Mouse (Mus musculus) MEL (cell line): Measurements from ENCODE around the gene Cacna1i. TPM values are rescaled to one million over a fixed set of nuclear protein-coding genes. Genes with fewer than 3 reads are reported as not detected.

Source experiments
- DNase-seq: peaks from one replicate; pipeline ENCODE4 v3.0.0; 2011; ENCODE audit warnings: low read depth, low spot score
- H3K27ac ChIP-seq: 2 replicates; pipeline ENCODE4 v1.5.1; 2012; ENCODE audit warnings: low read depth, mild to moderate bottlenecking, control low read depth, low read length, moderate library complexity; ENCODE audit not compliant: control insufficient read depth
- H3K27me3 ChIP-seq, 2 experiments: fragments of 150-350 bp in 1 of 2; sonication (generic) in 1 of 2; 2 replicates each; pipeline ENCODE4 v1.6.1; 2012; ENCODE audit warnings: low read length in 2 of 2, mild to moderate bottlenecking in 2 of 2, improper control_type of control experiment in 1 of 2, moderate library complexity in 1 of 2; ENCODE audit not compliant: insufficient read depth in 2 of 2, control insufficient read depth in 1 of 2
- H3K36me3 ChIP-seq, 2 experiments: 2 replicates each; pipeline ENCODE4 v1.6.1; 2012 to 2014; ENCODE audit warnings: low read length in 2 of 2, improper control_type of control experiment in 1 of 2, inconsistent platforms in 1 of 2, mild to moderate bottlenecking in 1 of 2; ENCODE audit not compliant: insufficient read depth in 2 of 2, control insufficient read depth in 1 of 2
- H3K4me1 ChIP-seq, 2 experiments: fragments of 150-350 bp in 1 of 2; sonication (generic) in 1 of 2; 2 replicates each; pipeline ENCODE4 v1.6.1; 2012; ENCODE audit warnings: low read length in 2 of 2, improper control_type of control experiment in 1 of 2, mild to moderate bottlenecking in 1 of 2; ENCODE audit not compliant: insufficient read depth in 2 of 2, control insufficient read depth in 1 of 2
- H3K4me3 ChIP-seq, 2 experiments: fragments of 150-350 bp in 1 of 2; sonication (generic) in 1 of 2; 2 replicates each; pipeline ENCODE4 v1.5.1; 2012; ENCODE audit warnings: low read depth in 2 of 2, low read length in 2 of 2, mild to moderate bottlenecking in 2 of 2, moderate library complexity in 2 of 2, control low read depth in 1 of 2, improper control_type of control experiment in 1 of 2; ENCODE audit not compliant: control insufficient read depth in 1 of 2, insufficient read depth in 1 of 2
- H3K79me2 ChIP-seq: 2 replicates; pipeline ENCODE4 v1.6.1; 2012; ENCODE audit warnings: mild to moderate bottlenecking, low read length, moderate library complexity; ENCODE audit not compliant: control insufficient read depth, poor library complexity, insufficient read depth
- H3K9ac ChIP-seq: 2 replicates; pipeline ENCODE4 v1.6.1; 2012; ENCODE audit warnings: low read depth, mild to moderate bottlenecking, control low read depth, low read length, moderate library complexity; ENCODE audit not compliant: control insufficient read depth, poor library complexity, severe bottlenecking
- H3K9me3 ChIP-seq: fragments of 150-350 bp; sonication (generic); replicated peaks from 2 replicates; pipeline ENCODE4 v1.6.1; 2012; ENCODE audit warnings: mild to moderate bottlenecking, low read length, improper control_type of control experiment, moderate library complexity; ENCODE audit not compliant: insufficient read depth
- CHD1 ChIP-seq: IDR thresholded peaks from 2 replicates; pipeline ENCODE4 v1.6.1; 2012; ENCODE audit warnings: low read depth, mild to moderate bottlenecking, inconsistent platforms, low read length, improper control_type of control experiment
- CTCF ChIP-seq, 3 experiments: IDR thresholded peaks in 2 of 3; conservative IDR thresholded peaks in 1 of 3; 2 replicates each; pipeline ENCODE4 v1.5.1; 2011 to 2012; ENCODE audit warnings: low read length in 3 of 3, low read depth in 2 of 3, mild to moderate bottlenecking in 2 of 3, improper control_type of control experiment in 1 of 3, inconsistent platforms in 1 of 3, mixed read lengths in 1 of 3, moderate library complexity in 1 of 3; ENCODE audit not compliant: control insufficient read depth in 1 of 3, insufficient read depth in 1 of 3, poor library complexity in 1 of 3, severe bottlenecking in 1 of 3
- E2F4 ChIP-seq: IDR thresholded peaks from 2 replicates; pipeline ENCODE4 v1.6.1; 2011; ENCODE audit warnings: low read depth, low read length, improper control_type of control experiment, borderline replicate concordance
- GABPA ChIP-seq: IDR thresholded peaks from 2 replicates; pipeline ENCODE4 v1.6.1; 2012; ENCODE audit warnings: low read depth, mild to moderate bottlenecking, inconsistent platforms, low read length, improper control_type of control experiment, moderate library complexity
- KAT2A ChIP-seq: conservative IDR thresholded peaks from 2 replicates; pipeline ENCODE4 v1.6.1; 2012; ENCODE audit warnings: low read depth, low read length, improper control_type of control experiment, inconsistent platforms
- MAFK ChIP-seq: IDR thresholded peaks from 2 replicates; pipeline ENCODE4 v1.6.1; 2011; ENCODE audit warnings: low read depth, mild to moderate bottlenecking, low read length, improper control_type of control experiment, borderline replicate concordance
- MAX ChIP-seq: IDR thresholded peaks from 2 replicates; pipeline ENCODE4 v1.6.1; 2011; ENCODE audit warnings: low read length, improper control_type of control experiment
- MXI1 ChIP-seq: IDR thresholded peaks from 2 replicates; pipeline ENCODE4 v1.6.1; 2011; ENCODE audit warnings: mild to moderate bottlenecking, low read depth, low read length, improper control_type of control experiment
- MYB ChIP-seq: IDR thresholded peaks from 2 replicates; pipeline ENCODE4 v1.6.1; 2011; ENCODE audit warnings: mild to moderate bottlenecking, low read depth, low read length, improper control_type of control experiment
- POLR2AphosphoS2 ChIP-seq: IDR thresholded peaks from 2 replicates; pipeline ENCODE4 v1.6.1; 2011; ENCODE audit warnings: low read length, improper control_type of control experiment
- RAD21 ChIP-seq: IDR thresholded peaks from 2 replicates; pipeline ENCODE4 v1.6.1; 2011; ENCODE audit warnings: mild to moderate bottlenecking, low read depth, low read length, improper control_type of control experiment
- RCOR1 ChIP-seq: IDR thresholded peaks from 2 replicates; pipeline ENCODE4 v1.6.1; 2012; ENCODE audit warnings: low read depth, mild to moderate bottlenecking, inconsistent platforms, low read length, improper control_type of control experiment
- TAL1 ChIP-seq: IDR thresholded peaks from 2 replicates; pipeline ENCODE4 v1.6.1; 2012; ENCODE audit warnings: mild to moderate bottlenecking, inconsistent platforms, low read length, moderate library complexity, mixed read lengths
- TBP ChIP-seq: IDR thresholded peaks from 2 replicates; pipeline ENCODE4 v1.8.0; 2011; ENCODE audit warnings: low read depth, low read length, improper control_type of control experiment
- UBTF ChIP-seq: IDR thresholded peaks from 2 replicates; pipeline ENCODE4 v1.6.1; 2012; ENCODE audit warnings: low read depth, mild to moderate bottlenecking, inconsistent platforms, low read length, improper control_type of control experiment, moderate library complexity, borderline replicate concordance; ENCODE audit not compliant: insufficient read depth
- ZC3H11A ChIP-seq: IDR thresholded peaks from 2 replicates; pipeline ENCODE4 v1.6.1; 2012; ENCODE audit warnings: low read depth, mild to moderate bottlenecking, inconsistent platforms, low read length, improper control_type of control experiment
- ZKSCAN1 ChIP-seq: IDR thresholded peaks from 2 replicates; pipeline ENCODE4 v1.6.1; 2012; ENCODE audit warnings: low read depth, mild to moderate bottlenecking, inconsistent platforms, low read length, improper control_type of control experiment, moderate library complexity
- ZMIZ1 ChIP-seq: IDR thresholded peaks from 2 replicates; pipeline ENCODE4 v1.6.1; 2012; ENCODE audit warnings: low read depth, mild to moderate bottlenecking, inconsistent platforms, low read length, improper control_type of control experiment, moderate library complexity
- ZNF384 ChIP-seq: IDR thresholded peaks from 2 replicates; pipeline ENCODE4 v1.6.1; 2012; ENCODE audit warnings: low read depth, mild to moderate bottlenecking, inconsistent platforms, low read length, improper control_type of control experiment
- polyA plus RNA-seq, 2 experiments: library from polyadenylated mRNA; stranded (reverse) in 1 of 2; unstranded in 1 of 2; fragments of >175 nt in 1 of 2; fragments of >200 nt in 1 of 2; gene quantifications; 2 replicates each; pipeline versions ENCODE4 v1.2.1 to v1.2.4; 2012; ENCODE audit warnings: low replicate concordance in 2 of 2, low read depth in 1 of 2; ENCODE audit not compliant: insufficient read length in 2 of 2, insufficient read depth in 1 of 2, missing spikeins in 1 of 2
- total RNA-seq: library from RNA; depleted of rRNA; stranded (reverse); fragments of 300-350 nt; gene quantifications from 2 replicates; pipeline ENCODE4 v1.2.3, GENCODE M21; 2012; rRNA removed

Gene Cacna1i
- total and polyA plus RNA-seq, 3 experiments, result not detected

DNA sequence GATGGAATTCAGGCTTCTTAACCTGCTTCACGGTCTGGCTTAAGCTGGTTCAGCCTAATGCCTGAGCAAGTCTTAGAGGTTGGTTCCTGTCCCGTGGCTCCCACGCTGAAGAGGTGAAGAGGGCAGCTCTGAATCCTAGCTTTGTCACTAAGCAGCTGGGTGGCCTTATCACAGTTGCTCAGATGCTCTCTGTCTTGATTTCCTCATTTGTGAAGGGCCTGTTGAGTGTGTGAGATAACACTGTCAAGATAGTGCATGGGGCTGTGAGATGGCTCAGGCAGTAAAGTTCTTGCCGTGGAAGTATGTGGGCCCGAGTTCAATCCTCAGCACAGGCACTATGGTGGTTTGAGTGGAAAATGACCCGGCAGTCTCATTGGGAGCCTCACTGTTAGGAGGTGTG, 153.2 kb downstream of the Cacna1i start (continued):
- peak; percentile 71; the same call in 1 of the 2 replicates for TF ChIP-seq RCOR1
- TF ChIP-seq TBP, result peak; percentile 92
- no peak for TF ChIP-seq MAX
- no peak for TF ChIP-seq MYB
- TF ChIP-seq MAFK, result no peak
- TF ChIP-seq ZNF384, result no peak
- TF ChIP-seq GABPA, result no peak
- no peak for TF ChIP-seq KAT2A

- DNase-seq, result no peak
- H3K79me2 ChIP-seq, result no peaks in the 10 kb centered on the region
- H3K9me3 ChIP-seq, result no peaks in the 10 kb centered on the region
- H3K27me3 ChIP-seq, result peaks cover 0 to 4% of the 10 kb centered on the region in 2 experiments; a peak in 1 of 4 replicates
- no peak overlapping the region for H3K9ac ChIP-seq
- H3K36me3 ChIP-seq, result no peaks in the 10 kb centered on the region
- H3K4me3 ChIP-seq, result no peak overlapping the region
- H3K4me1 ChIP-seq, result no peaks in the 10 kb centered on the region
- TF ChIP-seq MYB (no peak), KAT2A (no peak), ZC3H11A (no peak), TBP (no peak), CHD1 (no peak), TAL1 (no peak), GABPA (no peak), MXI1 (no peak), RAD21 (no peak), UBTF (no peak), CTCF (IDR thresholded peaks at IDR 0.05 in 2 of 3, conservative IDR thresholded peaks at IDR 0.05 in 1 of 3; ENCODE audit: control insufficient read depth in 1 of 3, insufficient read depth in 1 of 3, low read depth in 2 of 3, low read length in 3 of 3, poor library complexity in 1 of 3, severe bottlenecking in 1 of 3) (no peak), ZMIZ1 (no peak), ZKSCAN1 (no peak), POLR2AphosphoS2 (no peak), E2F4 (no peak)
- no peak overlapping the region for H3K27ac ChIP-seq
Observed at GRCm38 (mm10) chr15:80445956-80446687, 159.1 kb downstream of the Cacna1i start.

Other genes starting within 250 kb of the Cacna1i start
- gene Syngr1, start 195.9 kb upstream of the Cacna1i start, total RNA-seq, result 93.7 and 105 TPM in 2 replicates
- gene Syngr1, start 195.9 kb upstream of the Cacna1i start, polyA plus RNA-seq, result 100 to 1,000 TPM in 1 of 2 experiments, not detected in 1; 115 TPM
- 1,686 and 1,722 TPM in 2 replicates for gene Rpl3, start 195.4 kb upstream of the Cacna1i start, total RNA-seq
- 1,000 to 10,000 TPM in 1 of 2 experiments, 100 to 1,000 TPM in 1; 543 to 1,096 TPM for gene Rpl3, start 195.4 kb upstream of the Cacna1i start, polyA plus RNA-seq
- 18.2 and 23.3 TPM in 2 replicates for gene Tab1, start 154.1 kb upstream of the Cacna1i start, total RNA-seq
- gene Tab1, start 154.1 kb upstream of the Cacna1i start, polyA plus RNA-seq, result 10 to 100 TPM in 1 of 2 experiments, not detected in 1; 31.1 TPM
- gene Mgat3, start 113.5 kb upstream of the Cacna1i start, total RNA-seq, result not detected in 2 replicates
- gene Mgat3, start 113.5 kb upstream of the Cacna1i start, polyA plus RNA-seq, result not detected
- 35.4 and 41.5 TPM in 2 replicates for gene Mief1, start 53.2 kb upstream of the Cacna1i start, total RNA-seq
- gene Mief1, start 53.2 kb upstream of the Cacna1i start, polyA plus RNA-seq, result 10 to 100 TPM in 1 of 2 experiments, not detected in 1; 34.6 TPM
- not detected in 2 replicates for gene AC140267.1, start 51.4 kb upstream of the Cacna1i start, total RNA-seq
- 1 to 10 TPM in 1 of 2 experiments, not detected in 1; 1.9 TPM for gene AC140267.1, start 51.4 kb upstream of the Cacna1i start, polyA plus RNA-seq
- gene Atf4, start 32.1 kb upstream of the Cacna1i start, total RNA-seq, result 351 and 459 TPM in 2 replicates
- 100 to 1,000 TPM in 1 of 2 experiments, 10 to 100 TPM in 1; 85.1 to 444 TPM for gene Atf4, start 32.1 kb upstream of the Cacna1i start, polyA plus RNA-seq
- 59.7 and 78.9 TPM in 2 replicates for gene Rps19bp1, start 22.9 kb upstream of the Cacna1i start, total RNA-seq
- gene Rps19bp1, start 22.9 kb upstream of the Cacna1i start, polyA plus RNA-seq, result 100 to 1,000 TPM in 1 of 2 experiments, not detected in 1; 155 TPM